In the genomic region with DNA sequence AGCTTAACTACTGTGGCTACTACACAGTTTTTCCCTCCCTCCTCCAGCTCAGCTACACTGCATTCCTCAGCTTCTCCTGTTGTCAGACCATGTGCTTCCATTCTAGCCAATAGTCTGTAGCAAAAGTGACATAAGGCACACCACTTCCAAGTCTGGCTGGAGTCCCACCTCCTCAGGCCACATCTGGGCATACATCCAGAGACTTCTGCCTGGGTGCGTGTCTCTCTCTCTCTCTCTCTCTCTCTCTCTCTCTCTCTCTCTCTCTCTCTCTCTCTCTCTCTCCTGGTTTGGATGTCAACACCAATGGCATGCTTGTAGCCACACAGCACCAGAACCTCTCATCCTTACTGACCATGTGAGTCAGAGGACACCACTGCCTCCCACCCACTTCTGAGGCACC, we compare ENCODE assay signal across 9 mouse cellular contexts. TPM values are rescaled to one million over a fixed set of nuclear protein-coding genes. Genes with fewer than 3 reads are reported as not detected.
DNase-seq lines count a peak whose midpoint lies in the region; ATAC-seq lines count a peak whose summit lies in the region.
"Had no signal": no experiment of that assay in that cellular context is flagged by ENCODE, and none has a peak within 500 bp of the region (broad histone marks: within the 10 kb centered on the region; RNA-seq: fewer than 3 reads in every experiment).

No protein-coding gene starts in this region.

- H3K27me3 ChIP-seq in heart, embryonic 14.5 days (ENCODE audit: control insufficient read depth, insufficient read depth, low read length) = no peaks in the 10 kb centered on the region
- H3K27me3 ChIP-seq: midbrain, embryonic 12.5 days had no signal

- H3K9me3 ChIP-seq in heart, embryonic 14.5 days (ENCODE audit: control insufficient read depth, low read length) = no peaks in the 10 kb centered on the region
- H3K9me3 ChIP-seq: midbrain, embryonic 12.5 days had no signal

- no peak overlapping the region for H3K9ac ChIP-seq in heart, embryonic 14.5 days (ENCODE audit: low read length)
- H3K9ac ChIP-seq: midbrain, embryonic 12.5 days had no signal

- peak; percentile 85 for ATAC-seq in heart, embryonic 14.5 days (ENCODE audit: insufficient number of reproducible peaks, insufficient read depth, low FRiP score, low read depth)

- DNase-seq in left cerebral cortex, postnatal 4 days = peak; percentile 47
- DNase-seq in left cerebral cortex, adult 11 months (ENCODE audit: low spot score) = no peak
- DNase-seq in brain, adult 2 months (ENCODE audit: low read depth, low spot score) = peak; percentile 27
- DNase-seq in ovary, postnatal 10 days (ENCODE audit: low spot score) = peak; percentile 7
- DNase-seq in B cell, adult 2 months = no peak
- DNase-seq in layer of hippocampus, adult 9-11 months = no peak
- DNase-seq: thymus, postnatal 14 days had no signal

- peak overlapping the region; percentile 74 to 79 for H3K27ac ChIP-seq in heart, embryonic 14.5 days (replicated peaks in 1 of 2; ENCODE audit: control insufficient read depth in 1 of 2, insufficient read depth in 1 of 2, low read depth in 2 of 2, low read length in 2 of 2)
- H3K27ac ChIP-seq: midbrain, embryonic 12.5 days had no signal

- peaks cover 3 to 4% of the 10 kb centered on the region in 2 experiments; a peak in 3 of 4 replicates for H3K4me1 ChIP-seq in heart, embryonic 14.5 days (ENCODE audit: control insufficient read depth in 2 of 2, insufficient read depth in 2 of 2, low read length in 2 of 2)
- H3K4me1 ChIP-seq: midbrain, embryonic 12.5 days had no signal

- intact Hi-C loops in left cerebral cortex, postnatal 4 days (cut with DNase I) = no loop called here

- H3K4me2 ChIP-seq in heart, embryonic 14.5 days (ENCODE audit: low read length) = no peak overlapping the region
- H3K4me2 ChIP-seq: midbrain, embryonic 12.5 days had no signal

- 21% methylated on average over 1 of the region's 1 CpGs for WGBS in heart, embryonic 14.5 days

- no peaks in the 10 kb centered on the region for H3K36me3 ChIP-seq in heart, embryonic 14.5 days (ENCODE audit: control insufficient read depth, insufficient read depth, low read length)
- H3K36me3 ChIP-seq: midbrain, embryonic 12.5 days had no signal

- no peak overlapping the region for H3K4me3 ChIP-seq in heart, embryonic 14.5 days (ENCODE audit: control insufficient read depth in 1 of 2, insufficient read depth in 1 of 2, low read depth in 1 of 2, low read length in 2 of 2)
- H3K4me3 ChIP-seq: midbrain, embryonic 12.5 days had no signal

RNA-seq across cellular contexts. Expression of a gene that starts 55.6 kb away (rescaled TPM):
- 1 to 10 TPM; 8.1 to 8.2 TPM for total RNA-seq in left cerebral cortex, postnatal 4 days (2021)
- polyA plus RNA-seq in heart, embryonic 14.5 days (2014; fragmentation: Nextera tagmentation; extraction: Ambion mirVana) = 14.8 and 16.7 TPM in 2 replicates

Comparison
In these comparisons a context has a peak if more than half of its experiments do, and no peak if none do; other contexts are left out.
1. DNase-seq: peak in left cerebral cortex, postnatal 4 days (single experiment), brain, adult 2 months (single experiment) and ovary, postnatal 10 days (single experiment); none in left cerebral cortex, adult 11 months (single experiment), B cell, adult 2 months (0 of 2) and layer of hippocampus, adult 9-11 months (single experiment).